Mouse (Mus musculus) limb, embryonic 11.5 days (tissue): ENCODE results near the gene Alkbh4. TPM values are rescaled to one million over a fixed set of nuclear protein-coding genes. Genes with fewer than 3 reads are reported as not detected.

Experiments
- ATAC-seq: fragments of 200-750 bp; cut with Nextera tagmentation; 2 replicates; pipeline ENCODE4 v1.8.0; 2017; ENCODE audit warnings: low read depth; ENCODE audit not compliant: insufficient number of reproducible peaks, low FRiP score, low TSS enrichment
- DNase-seq: peaks from one replicate; pipeline ENCODE4 v3.0.0-alpha.2; 2015; ENCODE audit warnings: low spot score
- H3K27ac ChIP-seq: fragments of 300-500 bp; sonication (generic); replicated peaks from 2 replicates; pipeline ENCODE4 v1.5.1; 2014; ENCODE audit warnings: low read depth, mild to moderate bottlenecking, low read length
- H3K27me3 ChIP-seq: fragments of 300-500 bp; sonication (generic); 2 replicates; pipeline ENCODE4 v1.6.1; 2014; ENCODE audit warnings: mild to moderate bottlenecking, low read length, mixed read lengths; ENCODE audit not compliant: control insufficient read depth, insufficient read depth
- H3K36me3 ChIP-seq: fragments of 300-500 bp; sonication (generic); 2 replicates; pipeline ENCODE4 v1.6.1; 2014; ENCODE audit warnings: mild to moderate bottlenecking, low read length, moderate library complexity, mixed read lengths; ENCODE audit not compliant: control insufficient read depth, insufficient read depth
- H3K4me1 ChIP-seq: fragments of 300-500 bp; sonication (generic); 2 replicates; pipeline ENCODE4 v1.6.1; 2014; ENCODE audit warnings: low read length, mixed read lengths; ENCODE audit not compliant: control insufficient read depth, insufficient read depth
- H3K4me2 ChIP-seq: fragments of 300-500 bp; sonication (generic); 2 replicates; pipeline ENCODE4 v1.6.1; 2014; ENCODE audit warnings: low read depth, mild to moderate bottlenecking, moderate library complexity; ENCODE audit not compliant: severe bottlenecking
- H3K4me3 ChIP-seq: fragments of 300-500 bp; sonication (generic); 2 replicates; pipeline ENCODE4 v1.5.1; 2014; ENCODE audit warnings: low read depth, low read length
- H3K9ac ChIP-seq: fragments of 300-500 bp; sonication (generic); 2 replicates; pipeline ENCODE4 v1.6.1; 2014; ENCODE audit warnings: mild to moderate bottlenecking, low read length
- H3K9me3 ChIP-seq: fragments of 300-500 bp; sonication (generic); 2 replicates; pipeline ENCODE4 v1.6.1; 2016; ENCODE audit warnings: low read length; ENCODE audit not compliant: control insufficient read depth
- WGBS: fragments of 180-500 bp; shearing (Covaris S2); extraction: QIAGEN DNeasy Blood & Tissue Kit; methylation state at CpG from one replicate; pipeline ENCODE4 v1.1.7; 2014; 5-methylcytosine and 5-hydroxymethylcytosine counted together
- polyA plus RNA-seq: library from polyadenylated mRNA; unstranded; fragments of >200 nt; fragmentation: Nextera tagmentation; extraction: Ambion mirVana; gene quantifications from 2 replicates; pipeline ENCODE4 v1.2.1, GENCODE M21; 2014

The Alkbh4 gene
- polyA plus RNA-seq, 1 experiment from 2014 or later, result 23.9 TPM

- Histone ChIP-seq H3K4me1 (peaks cover 2% of the 10 kb centered on the region; the same call in 1 of the 2 replicates), H3K9ac (peak overlapping the region; percentile 74), H3K4me3 (peak overlapping the region; percentile 72), H3K36me3 (peaks cover 13% of the 10 kb centered on the region), H3K27ac (no peak overlapping the region), H3K9me3 (no peaks in the 10 kb centered on the region), H3K27me3 (no peaks in the 10 kb centered on the region), H3K4me2 (peak overlapping the region; percentile 67)
- DNase-seq (no peak), ATAC-seq (no peak; the same call in 1 of the 2 replicates)
- WGBS, result 10% methylated on average over 20 of the region's 20 CpGs
Measured at GRCm38 (mm10) chr5:136136292-136136990, 495 bp downstream of the Alkbh4 start.

- Histone ChIP-seq H3K27me3 (no peaks in the 10 kb centered on the region), H3K4me3 (no peak overlapping the region), H3K27ac (no peak overlapping the region), H3K4me2 (no peak overlapping the region), H3K36me3 (peaks cover 13% of the 10 kb centered on the region), H3K9ac (no peak overlapping the region), H3K4me1 (peaks cover 2% of the 10 kb centered on the region; the same call in 1 of the 2 replicates), H3K9me3 (no peaks in the 10 kb centered on the region)
- ATAC-seq, result no peak
- DNase-seq, result peak; percentile 67
- WGBS, result 71% methylated on average over 13 of the region's 13 CpGs
Measured at GRCm38 (mm10) chr5:136137658-136138274, 1.8 kb downstream of the Alkbh4 start.

DNA sequence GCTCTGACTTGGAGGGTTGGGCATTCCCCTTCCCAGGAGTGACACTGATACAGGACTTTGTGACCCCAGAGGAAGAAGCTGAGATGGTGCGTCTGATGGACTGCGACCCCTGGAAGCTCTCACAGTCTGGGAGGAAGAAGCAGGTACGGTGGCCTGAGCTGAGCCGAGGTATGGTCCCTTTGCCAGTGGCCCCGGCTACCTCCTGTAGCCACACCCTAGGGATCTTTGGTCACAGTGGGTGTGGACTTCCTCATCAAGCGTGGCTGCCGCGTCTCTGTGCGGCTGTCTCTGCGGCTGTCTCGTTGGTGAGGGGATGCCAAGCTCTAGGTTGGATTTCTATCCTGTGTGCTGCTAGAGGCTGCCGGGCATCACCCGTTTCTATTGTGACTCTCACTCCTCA, 3.4 kb downstream of the Alkbh4 start:
- Histone ChIP-seq H3K27ac (no peak overlapping the region), H3K27me3 (no peaks in the 10 kb centered on the region), H3K4me3 (no peak overlapping the region), H3K4me1 (peaks cover 2% of the 10 kb centered on the region; the same call in 1 of the 2 replicates), H3K9ac (no peak overlapping the region), H3K36me3 (peaks cover 11% of the 10 kb centered on the region), H3K4me2 (no peak overlapping the region), H3K9me3 (no peaks in the 10 kb centered on the region)
- 93% methylated on average over 13 of the region's 13 CpGs for WGBS
- DNase-seq (no peak), ATAC-seq (no peak)

- whole genome bisulfite sequencing, result 94% methylated on average over 10 of the region's 10 CpGs
- H3K4me3 ChIP-seq, result no peak overlapping the region
- no peak overlapping the region for H3K27ac ChIP-seq
- no peak overlapping the region for H3K4me2 ChIP-seq
- peaks cover under 1% of the 10 kb centered on the region; the same call in 1 of the 2 replicates for H3K4me1 ChIP-seq
- H3K27me3 ChIP-seq, result no peaks in the 10 kb centered on the region
- DNase-seq, result no peak
- H3K36me3 ChIP-seq, result peaks cover 11% of the 10 kb centered on the region
- H3K9me3 ChIP-seq, result no peaks in the 10 kb centered on the region; the same call in 1 of the 2 replicates
- no peak for ATAC-seq
- no peak overlapping the region for H3K9ac ChIP-seq
Measured at GRCm38 (mm10) chr5:136140057-136140482, 4.1 kb downstream of the Alkbh4 start.

DNA sequence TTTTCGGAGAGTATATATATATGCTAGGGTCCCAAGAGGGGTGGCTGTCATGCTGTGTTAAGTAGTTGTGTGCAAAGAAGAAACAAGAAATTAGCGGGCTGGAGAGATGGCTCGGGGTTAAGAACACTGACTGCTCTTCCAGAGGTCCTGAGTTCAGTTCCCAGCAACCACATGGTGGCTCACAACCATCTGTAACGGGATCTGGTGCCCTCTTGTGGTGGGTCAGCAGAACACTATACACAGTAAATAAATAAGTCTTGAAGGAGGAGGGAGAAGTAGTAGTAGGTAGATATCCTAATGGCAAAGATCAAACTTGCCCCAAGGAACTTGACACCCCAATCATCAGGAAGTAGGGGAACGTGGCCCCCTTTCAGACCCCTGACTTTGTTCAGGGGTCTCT, 6.8 kb downstream of the Alkbh4 start:
- no peaks in the 10 kb centered on the region; the same call in 1 of the 2 replicates for H3K9me3 ChIP-seq
- H3K27ac ChIP-seq, result no peak overlapping the region
- H3K4me1 ChIP-seq, result no peaks in the 10 kb centered on the region
- H3K4me2 ChIP-seq, result no peak overlapping the region
- DNase-seq (no peak), ATAC-seq (no peak)
- H3K36me3 ChIP-seq, result peaks cover 11% of the 10 kb centered on the region
- 83% methylated on average over 5 of the region's 5 CpGs for WGBS
- H3K27me3 ChIP-seq, result no peaks in the 10 kb centered on the region
- H3K9ac ChIP-seq, result no peak overlapping the region
- H3K4me3 ChIP-seq, result no peak overlapping the region

- no peak overlapping the region for H3K4me2 ChIP-seq
- WGBS, result 88% methylated on average over 6 of the region's 6 CpGs
- no peak overlapping the region for H3K9ac ChIP-seq
- H3K9me3 ChIP-seq, result no peaks in the 10 kb centered on the region; the same call in 1 of the 2 replicates
- ATAC-seq, result no peak
- DNase-seq, result no peak
- no peak overlapping the region for H3K4me3 ChIP-seq
- H3K4me1 ChIP-seq, result no peaks in the 10 kb centered on the region
- H3K27me3 ChIP-seq, result no peaks in the 10 kb centered on the region
- no peak overlapping the region for H3K27ac ChIP-seq
- peaks cover 11% of the 10 kb centered on the region for H3K36me3 ChIP-seq
Measured at GRCm38 (mm10) chr5:136143161-136143755, 7.3 kb downstream of the Alkbh4 start.

- no peak overlapping the region for H3K27ac ChIP-seq
- 67% methylated on average over 12 of the region's 12 CpGs for WGBS
- no peaks in the 10 kb centered on the region; the same call in 1 of the 2 replicates for H3K9me3 ChIP-seq
- H3K4me2 ChIP-seq, result no peak overlapping the region
- H3K9ac ChIP-seq, result no peak overlapping the region
- DNase-seq, result no peak
- peaks cover 8% of the 10 kb centered on the region for H3K36me3 ChIP-seq
- H3K27me3 ChIP-seq, result no peaks in the 10 kb centered on the region
- ATAC-seq, result no peak
- H3K4me3 ChIP-seq, result no peak overlapping the region
- H3K4me1 ChIP-seq, result no peaks in the 10 kb centered on the region
Measured at GRCm38 (mm10) chr5:136144606-136145430, 8.9 kb downstream of the Alkbh4 start.

DNA sequence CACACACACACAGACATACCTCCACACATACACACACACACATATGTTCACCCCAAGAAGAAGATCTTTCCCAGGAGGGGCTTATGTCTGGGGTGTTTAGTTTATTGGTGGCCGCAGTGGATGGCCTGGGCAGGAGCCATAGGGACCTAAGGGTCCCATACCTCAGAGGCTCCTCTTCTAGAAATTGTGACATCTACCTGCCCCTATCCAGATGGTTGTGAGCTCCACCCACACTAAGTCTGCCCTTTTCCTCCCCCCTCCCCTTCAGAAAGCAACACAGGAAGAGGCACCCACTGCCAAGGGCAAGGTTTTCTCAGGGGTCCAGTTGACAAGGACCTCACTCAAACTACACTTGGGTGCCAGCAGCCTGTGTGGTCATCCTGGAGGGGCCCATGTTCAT, 11.0 kb downstream of the Alkbh4 start:
- WGBS, result 95% methylated on average over 1 of the region's 1 CpGs
- no peak overlapping the region for H3K27ac ChIP-seq
- ATAC-seq (no peak), DNase-seq (no peak)
- H3K27me3 ChIP-seq, result no peaks in the 10 kb centered on the region
- H3K9me3 ChIP-seq, result no peaks in the 10 kb centered on the region; the same call in 1 of the 2 replicates
- H3K4me1 ChIP-seq, result no peaks in the 10 kb centered on the region
- no peak overlapping the region for H3K4me2 ChIP-seq
- no peak overlapping the region for H3K4me3 ChIP-seq
- no peaks in the 10 kb centered on the region for H3K36me3 ChIP-seq
- no peak overlapping the region for H3K9ac ChIP-seq
